Mouse (Mus musculus): ENCODE results near the gene Sult6b2.

GRCm38 (mm10) chr6:142769896-142770295, 34.4 kb downstream of the Sult6b2 start:
- TF ChIP-seq EP300 (IDR thresholded peaks at IDR 0.05; ENCODE audit: low read depth): no peak
- TF ChIP-seq CTCF (IDR thresholded peaks at IDR 0.05; ENCODE audit: low read depth): no peak
